Mouse (Mus musculus): ENCODE data around the gene Pga5.

DNA sequence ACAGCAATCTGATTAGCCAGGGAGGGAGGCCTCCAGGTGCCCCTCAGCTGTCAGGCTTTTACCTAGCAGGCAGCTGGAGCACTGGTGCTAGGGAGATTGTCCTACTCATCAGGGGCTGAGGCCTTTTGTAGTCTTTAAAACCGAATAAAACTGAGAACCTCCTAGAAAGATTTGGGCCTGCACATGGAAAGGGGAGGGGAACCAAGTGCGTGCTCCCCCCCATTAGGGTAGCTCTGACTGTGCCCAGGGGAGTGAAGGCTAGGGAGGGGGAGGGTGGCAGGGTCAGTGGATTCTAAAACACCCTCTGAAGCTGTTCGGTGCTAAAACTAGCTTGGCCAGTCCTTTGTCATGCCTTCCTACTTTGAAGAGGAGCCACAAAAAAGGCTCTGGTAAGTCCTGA lies 42.7 kb upstream of the Pga5 start:
- no peak for TF ChIP-seq POLR2A (IDR thresholded peaks at IDR 0.05; ENCODE audit: control insufficient read depth, low read depth, low read length)
- no peak for TF ChIP-seq CTCF (IDR thresholded peaks at IDR 0.05; ENCODE audit: control insufficient read depth, insufficient read depth, insufficient replicate concordance, low read depth, low read length)

Data from testis, adult 2 months (tissue).